Mouse (Mus musculus): ENCODE measurements around the gene Dner. TPM values are rescaled to one million over a fixed set of nuclear protein-coding genes. Genes with fewer than 3 reads are reported as not detected.

Gene Dner
- total and polyA plus RNA-seq, 2 experiments from 2014 or later, result 322 to 331 TPM

GRCm38 (mm10) chr1:84382064-84382463 lies 314.0 kb downstream of the Dner start:
- no peak overlapping the region for H3K4me3 ChIP-seq (ENCODE audit: low read length)
- TF ChIP-seq CTCF (IDR thresholded peaks at IDR 0.05; ENCODE audit: low read depth), result no peak
- H3K4me1 ChIP-seq (ENCODE audit: insufficient read depth, low read length), result 0 out of 2 replicates have a peak, but pooled peaks cover 4% of the 10 kb centered on the region
- DNase-seq (ENCODE audit: low spot score) (no peak), ATAC-seq (no peak)
- H3K36me3 ChIP-seq (ENCODE audit: insufficient read depth, low read length), result 0 out of 2 replicates have a peak, but pooled peaks cover 7% of the 10 kb centered on the region
- no peaks in the 10 kb centered on the region for H3K9me3 ChIP-seq (ENCODE audit: low read length)
- no peaks in the 10 kb centered on the region for H3K27me3 ChIP-seq (ENCODE audit: insufficient read depth, low read length)
- H3K27ac ChIP-seq, result no peak overlapping the region
- no peak overlapping the region for H3K9ac ChIP-seq (replicated peaks; ENCODE audit: low read length)
- 98% methylated on average over 5 of the region's 5 CpGs for WGBS
- no peak overlapping the region for H3K4me2 ChIP-seq (ENCODE audit: low read depth, low read length)

- H3K4me2 ChIP-seq (ENCODE audit: low read depth, low read length), result no peak overlapping the region
- 0 out of 2 replicates have a peak, but pooled peaks cover 7% of the 10 kb centered on the region for H3K36me3 ChIP-seq (ENCODE audit: insufficient read depth, low read length)
- no peaks in the 10 kb centered on the region for H3K27me3 ChIP-seq (ENCODE audit: insufficient read depth, low read length)
- WGBS, result 69% methylated on average over 3 of the region's 3 CpGs
- no peak for TF ChIP-seq CTCF (IDR thresholded peaks at IDR 0.05; ENCODE audit: low read depth)
- H3K4me3 ChIP-seq (ENCODE audit: low read length), result no peak overlapping the region
- no peak overlapping the region for H3K27ac ChIP-seq
- H3K9ac ChIP-seq (replicated peaks; ENCODE audit: low read length), result no peak overlapping the region
- no peaks in the 10 kb centered on the region for H3K9me3 ChIP-seq (ENCODE audit: low read length)
- H3K4me1 ChIP-seq (ENCODE audit: insufficient read depth, low read length), result no peaks in the 10 kb centered on the region
- no peak for ATAC-seq
- DNase-seq (ENCODE audit: low spot score), result no peak
Observed at GRCm38 (mm10) chr1:84380895-84381294, 315.1 kb downstream of the Dner start.

- Histone ChIP-seq H3K9ac (replicated peaks; ENCODE audit: low read length) (no peak overlapping the region), H3K27me3 (ENCODE audit: insufficient read depth, low read length) (no peaks in the 10 kb centered on the region), H3K9me3 (ENCODE audit: low read length) (no peaks in the 10 kb centered on the region), H3K4me2 (ENCODE audit: low read depth, low read length) (no peak overlapping the region), H3K27ac (no peak overlapping the region), H3K4me1 (ENCODE audit: insufficient read depth, low read length) (no peaks in the 10 kb centered on the region), H3K36me3 (ENCODE audit: insufficient read depth, low read length) (no peaks in the 10 kb centered on the region), H3K4me3 (ENCODE audit: low read length) (no peak overlapping the region)
- no peak for ATAC-seq
- DNase-seq (ENCODE audit: low spot score), result no peak
- no peak for TF ChIP-seq CTCF (IDR thresholded peaks at IDR 0.05; ENCODE audit: low read depth)
- WGBS, result 81% methylated on average over 3 of the region's 3 CpGs
Observed at GRCm38 (mm10) chr1:84367733-84368132, 328.3 kb downstream of the Dner start.

GRCm38 (mm10) chr1:84366553-84366952 lies 329.5 kb downstream of the Dner start:
- Histone ChIP-seq H3K4me2 (ENCODE audit: low read depth, low read length) (no peak overlapping the region), H3K36me3 (ENCODE audit: insufficient read depth, low read length) (no peaks in the 10 kb centered on the region), H3K27ac (no peak overlapping the region), H3K9me3 (ENCODE audit: low read length) (no peaks in the 10 kb centered on the region), H3K4me3 (ENCODE audit: low read length) (no peak overlapping the region), H3K4me1 (ENCODE audit: insufficient read depth, low read length) (no peaks in the 10 kb centered on the region), H3K27me3 (ENCODE audit: insufficient read depth, low read length) (no peaks in the 10 kb centered on the region), H3K9ac (replicated peaks; ENCODE audit: low read length) (no peak overlapping the region)
- TF ChIP-seq CTCF (IDR thresholded peaks at IDR 0.05; ENCODE audit: low read depth), result no peak
- no peak for DNase-seq (ENCODE audit: low spot score)
- 81% methylated on average over 3 of the region's 3 CpGs for WGBS
- no peak for ATAC-seq

- no peaks in the 10 kb centered on the region for H3K36me3 ChIP-seq (ENCODE audit: insufficient read depth, low read length)
- DNase-seq (ENCODE audit: low spot score) (no peak), ATAC-seq (no peak)
- H3K9ac ChIP-seq (replicated peaks; ENCODE audit: low read length), result no peak within 1 kb of the TSS
- H3K4me3 ChIP-seq (ENCODE audit: low read length), result no peak within 1 kb of the TSS
- no peaks in the 10 kb centered on the region for H3K27me3 ChIP-seq (ENCODE audit: insufficient read depth, low read length)
- H3K4me1 ChIP-seq (ENCODE audit: insufficient read depth, low read length), result no peaks in the 10 kb centered on the region
- H3K9me3 ChIP-seq (ENCODE audit: low read length), result no peaks in the 10 kb centered on the region
- no peak within 1 kb of the TSS for H3K4me2 ChIP-seq (ENCODE audit: low read depth, low read length)
- H3K27ac ChIP-seq, result no peak within 1 kb of the TSS
- no peak for TF ChIP-seq CTCF (IDR thresholded peaks at IDR 0.05; ENCODE audit: low read depth)
- WGBS, result 92% methylated on average over 8 of the region's 8 CpGs
Observed at GRCm38 (mm10) chr1:84363967-84364366, 332.1 kb downstream of the Dner start, which contains the start of gene Pid1. TSS of gene Pid1 (minus strand) at chr1:84364180.

GRCm38 (mm10) chr1:84362709-84363617 lies 333.1 kb downstream of the Dner start:
- no peaks in the 10 kb centered on the region for H3K4me1 ChIP-seq (ENCODE audit: insufficient read depth, low read length)
- DNase-seq (ENCODE audit: low spot score) (no peak), ATAC-seq (no peak)
- no peak overlapping the region for H3K4me3 ChIP-seq (ENCODE audit: low read length)
- TF ChIP-seq CTCF (IDR thresholded peaks at IDR 0.05; ENCODE audit: low read depth), result no peak
- no peak overlapping the region for H3K27ac ChIP-seq
- no peaks in the 10 kb centered on the region for H3K9me3 ChIP-seq (ENCODE audit: low read length)
- 89% methylated on average over 7 of the region's 7 CpGs for WGBS
- no peaks in the 10 kb centered on the region for H3K27me3 ChIP-seq (ENCODE audit: insufficient read depth, low read length)
- H3K4me2 ChIP-seq (ENCODE audit: low read depth, low read length), result no peak overlapping the region
- H3K9ac ChIP-seq (replicated peaks; ENCODE audit: low read length), result no peak overlapping the region
- H3K36me3 ChIP-seq (ENCODE audit: insufficient read depth, low read length), result no peaks in the 10 kb centered on the region

- H3K4me3 ChIP-seq (ENCODE audit: low read length), result no peak overlapping the region
- H3K9ac ChIP-seq (replicated peaks; ENCODE audit: low read length), result no peak overlapping the region
- no peak for TF ChIP-seq CTCF (IDR thresholded peaks at IDR 0.05; ENCODE audit: low read depth)
- H3K36me3 ChIP-seq (ENCODE audit: insufficient read depth, low read length), result no peaks in the 10 kb centered on the region
- no peaks in the 10 kb centered on the region for H3K4me1 ChIP-seq (ENCODE audit: insufficient read depth, low read length)
- H3K4me2 ChIP-seq (ENCODE audit: low read depth, low read length), result no peak overlapping the region
- ATAC-seq (no peak), DNase-seq (ENCODE audit: low spot score) (no peak)
- no peaks in the 10 kb centered on the region for H3K9me3 ChIP-seq (ENCODE audit: low read length)
- WGBS, result 86% methylated on average over 1 of the region's 1 CpGs
- no peak overlapping the region for H3K27ac ChIP-seq
- H3K27me3 ChIP-seq (ENCODE audit: insufficient read depth, low read length), result no peaks in the 10 kb centered on the region
Observed at GRCm38 (mm10) chr1:84362209-84362608, 333.8 kb downstream of the Dner start.

All from hindbrain, postnatal 0 days (tissue).